26 mouse cellular contexts compared by ENCODE assay signal in the genomic region with DNA sequence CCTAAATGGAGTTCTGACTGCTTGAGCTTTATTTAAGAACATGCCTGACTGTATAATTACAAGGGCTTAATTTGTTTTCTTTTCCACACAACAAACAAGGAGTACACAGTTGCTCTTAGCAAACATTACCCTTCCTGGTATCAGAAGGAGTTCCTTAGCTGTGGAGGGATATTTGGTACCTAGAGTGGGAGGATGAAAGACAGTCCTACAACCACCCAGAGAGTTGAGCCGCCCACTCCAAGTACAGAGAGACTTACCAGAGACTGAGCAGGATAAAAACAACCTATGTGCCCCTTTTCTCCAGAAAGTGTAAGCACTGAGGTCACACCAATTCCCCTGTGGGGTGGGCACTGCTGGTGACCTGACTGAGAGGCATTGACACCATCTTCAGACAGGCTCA.
DNase-seq lines count a peak whose midpoint lies in the region; ATAC-seq and TF ChIP-seq lines count a peak whose summit lies in the region.
"Had no signal": no experiment of that assay in that cellular context is flagged by ENCODE, and none has a peak within 500 bp of the region (broad histone marks: within the 10 kb centered on the region; RNA-seq: fewer than 3 reads in every experiment).

No protein-coding gene starts in this region.

- no peak for DNase-seq in frontal cortex, adult 2 months (ENCODE audit: extremely low spot score in 1 of 2, low spot score in 1 of 2)
- no peak for DNase-seq in layer of hippocampus, adult 2 months (ENCODE audit: low spot score in 2 of 2)
- no peak for DNase-seq in layer of hippocampus, postnatal 10 days (ENCODE audit: low spot score in 2 of 2)
- DNase-seq in retina, postnatal 7 days (ENCODE audit: low read depth, low spot score) = peak; percentile 28
- DNase-seq in retina, embryonic 14.5 days (ENCODE audit: low spot score) = no peak
- peak; percentile 55 for DNase-seq in telencephalon, adult 2 months (ENCODE audit: low read depth, low spot score)
- DNase-seq in testis, postnatal 10 days (ENCODE audit: low spot score) = no peak
- DNase-seq: adrenal gland, adult 8-10 months; adrenal gland, postnatal 14 days; adrenal gland, postnatal 36 days; B cell, adult 2 months; cerebellum, adult 11 months; cerebellum, adult 18-20 months; cerebellum, adult 8-10 months; cerebellum, adult 9-11 months; cerebellum, postnatal 14 days; cerebellum, postnatal 36 days had no signal

- TF ChIP-seq CTCF in layer of hippocampus, adult 2 months (conservative IDR thresholded peaks at IDR 0.05) = no peak

- H3K27ac ChIP-seq in layer of hippocampus, adult 2 months = peak overlapping the region; percentile 28; the same call in 1 of the 2 replicates
- H3K27ac ChIP-seq: embryonic facial prominence, embryonic 10.5 days; embryonic facial prominence, embryonic 12.5 days; forebrain, embryonic 12.5 days had no signal

- ATAC-seq in frontal cortex, adult (ENCODE audit: low TSS enrichment) = peak; percentile 58
- ATAC-seq: activated CD4-positive, CD25-positive, alpha-beta regulatory T cell, adult 4 months; CD4-positive, CD25-positive, alpha-beta regulatory T cell, adult 4 months; forebrain, embryonic 14.5 days; forebrain, embryonic 16.5 days; Patski had no signal

- no peak overlapping the region for H3K4me3 ChIP-seq in layer of hippocampus, adult 2 months
- H3K4me3 ChIP-seq: embryonic facial prominence, embryonic 10.5 days; embryonic facial prominence, embryonic 12.5 days; forebrain, embryonic 12.5 days had no signal

Comparison
In these comparisons a context has a peak if more than half of its experiments do, and no peak if none do; other contexts are left out.
1. DNase-seq: peak in retina, postnatal 7 days (single experiment) and telencephalon, adult 2 months (single experiment); none in frontal cortex, adult 2 months (0 of 2), layer of hippocampus, adult 2 months (0 of 2), layer of hippocampus, postnatal 10 days (0 of 2), retina, embryonic 14.5 days (single experiment) and testis, postnatal 10 days (single experiment).